Mouse (Mus musculus) C2C12 (cell line): Measurements from ENCODE around the gene Cacna1i.

Source experiments
- CEBPB ChIP-seq: IDR thresholded peaks from one replicate; pipeline ENCODE4 v1.6.1; 2011; ENCODE audit warnings: low read depth, mild to moderate bottlenecking, control low read depth, moderate library complexity
- CTCF ChIP-seq: IDR thresholded peaks from one replicate; pipeline ENCODE4 v1.5.1; 2011; ENCODE audit not compliant: control insufficient read depth, insufficient read depth, insufficient read length
- MAX ChIP-seq: IDR thresholded peaks from one replicate; pipeline ENCODE4 v1.6.1; 2011; ENCODE audit warnings: mild to moderate bottlenecking, control low read depth
- MYOD1 ChIP-seq: IDR thresholded peaks from one replicate; pipeline ENCODE4 v1.6.1; 2011; ENCODE audit warnings: low read depth; ENCODE audit not compliant: control insufficient read depth, insufficient read length
- MYOG ChIP-seq: IDR thresholded peaks from one replicate; pipeline ENCODE4 v1.6.1; 2011; ENCODE audit not compliant: control insufficient read depth, insufficient read length; ENCODE audit errors: extremely low read depth
- USF1 ChIP-seq: IDR thresholded peaks from one replicate; pipeline ENCODE4 v1.6.1; 2011; ENCODE audit warnings: low read depth, mild to moderate bottlenecking, control low read depth, moderate library complexity

GRCm38 (mm10) chr15:80248135-80248534 is 38.9 kb upstream of the Cacna1i start:
- TF ChIP-seq CTCF (no peak), USF1 (no peak), MYOG (no peak), CEBPB (no peak), MAX (no peak), MYOD1 (no peak)
